Mouse (Mus musculus): ENCODE results near the gene Git2. TPM values are rescaled to one million over a fixed set of nuclear protein-coding genes. Genes with fewer than 3 reads are reported as not detected.
A peak's percentile ranks its signal among the peaks of the same experiment; 100 is the strongest.

Gene Git2
- polyA plus RNA-seq (2014; fragmentation: Nextera tagmentation; extraction: Ambion mirVana), result 45.9 and 51.8 TPM in 2 replicates

DNA sequence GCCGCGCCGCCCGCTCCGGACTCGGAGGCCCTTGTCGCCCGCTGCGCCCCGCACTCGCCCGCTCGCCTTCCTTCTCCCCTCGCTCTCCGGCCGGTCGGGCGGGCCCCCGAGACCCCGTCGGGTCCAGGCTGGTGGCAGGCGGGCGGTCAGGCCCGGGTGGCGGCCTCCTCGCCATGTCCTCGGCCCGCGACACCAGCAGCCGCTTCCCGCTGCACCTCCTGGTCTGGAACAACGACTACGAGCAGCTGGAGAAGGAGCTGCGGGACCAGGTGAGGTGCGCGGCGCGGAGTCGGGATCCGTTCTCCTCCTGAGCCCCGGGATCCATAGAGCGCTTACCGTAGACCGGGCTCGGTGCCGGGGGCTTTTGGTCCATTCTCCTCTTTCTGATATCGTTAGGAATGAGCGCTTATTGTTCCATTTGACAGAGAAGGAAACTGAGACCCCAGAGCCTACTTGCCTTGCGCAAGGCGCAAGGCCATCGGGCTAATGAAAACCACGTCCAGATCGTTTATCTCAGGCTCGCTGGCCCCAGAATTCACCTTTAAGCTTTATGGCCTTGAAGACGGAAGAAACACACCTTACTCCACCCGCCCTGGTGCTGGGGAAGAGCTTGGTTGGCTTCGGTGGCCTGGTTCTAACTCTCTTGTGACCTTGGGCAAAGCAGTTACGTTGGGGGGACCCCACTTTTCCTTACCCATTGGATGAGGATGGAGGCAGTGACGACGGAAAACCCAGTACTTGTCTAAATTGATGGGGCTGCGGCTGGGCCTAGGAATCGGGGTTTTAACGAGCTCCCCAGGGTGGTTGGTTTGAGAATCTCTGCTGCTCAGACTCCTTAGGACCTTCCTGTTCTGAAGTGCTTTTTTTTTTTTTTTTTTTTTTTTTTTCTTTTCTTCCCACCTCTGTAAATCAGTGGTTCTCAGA lies at the start of gene Git2:
Git2 (minus strand) TSS at position 462 of the 924 bp plus-strand sequence.
- H3K4me2 ChIP-seq, result peak within 1 kb of the TSS; percentile 97
- H3K9me3 ChIP-seq (ENCODE audit: low read depth, low read length), result no peaks in the 10 kb centered on the region
- peak within 1 kb of the TSS; percentile 91 for H3K27ac ChIP-seq (ENCODE audit: low read depth)
- peak; percentile 60 for DNase-seq
- WGBS, result under 1% methylated on average over 58 of the region's 63 CpGs
- peak within 1 kb of the TSS; percentile 82 for H3K9ac ChIP-seq
- no peaks in the 10 kb centered on the region; the same call in 1 of the 2 replicates for H3K4me1 ChIP-seq (ENCODE audit: insufficient read depth)
- no peaks in the 10 kb centered on the region for H3K27me3 ChIP-seq (ENCODE audit: insufficient read depth, low read length)
- TF ChIP-seq CTCF (IDR thresholded peaks at IDR 0.05; ENCODE audit: low read depth), result no peak
- no peaks in the 10 kb centered on the region for H3K36me3 ChIP-seq (ENCODE audit: insufficient read depth)
- H3K4me3 ChIP-seq (ENCODE audit: low read depth, low read length), result peak within 1 kb of the TSS; percentile 84
- ATAC-seq (ENCODE audit: insufficient read depth), result no peak

DNA sequence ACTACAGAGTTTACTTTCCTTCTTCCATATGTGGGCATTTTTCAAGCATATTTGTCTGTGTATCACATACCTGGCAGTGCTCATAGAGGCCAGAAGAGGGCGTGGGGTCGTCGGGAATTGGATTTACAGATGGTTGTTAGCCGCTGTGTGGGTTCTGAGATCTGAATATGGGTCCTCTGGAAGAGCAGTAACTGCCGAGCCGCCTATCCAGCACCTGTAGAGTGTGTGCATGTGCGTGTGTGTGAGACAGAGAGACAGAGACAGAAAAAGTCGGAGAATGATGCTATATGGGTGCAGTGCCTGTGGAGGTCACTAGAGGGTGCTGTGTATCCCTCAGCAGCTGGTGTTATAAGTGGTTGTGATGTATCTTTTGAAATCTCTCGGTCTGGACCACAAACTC lies 48.9 kb upstream of the Git2 start:
- Histone ChIP-seq H3K36me3 (ENCODE audit: insufficient read depth) (no peaks in the 10 kb centered on the region), H3K9me3 (ENCODE audit: low read depth, low read length) (peaks cover 4% of the 10 kb centered on the region; the same call in 1 of the 2 replicates), H3K9ac (no peak overlapping the region), H3K27ac (ENCODE audit: low read depth) (no peak overlapping the region), H3K27me3 (ENCODE audit: insufficient read depth, low read length) (no peaks in the 10 kb centered on the region), H3K4me3 (ENCODE audit: low read depth, low read length) (no peak overlapping the region), H3K4me1 (ENCODE audit: insufficient read depth) (peaks cover 3% of the 10 kb centered on the region; the same call in 1 of the 2 replicates), H3K4me2 (peak overlapping the region; percentile 63; the same call in 1 of the 2 replicates)
- WGBS, result 13% methylated on average over 9 of the region's 9 CpGs
- TF ChIP-seq CTCF (IDR thresholded peaks at IDR 0.05; ENCODE audit: low read depth), result peak; percentile 85
- ATAC-seq (ENCODE audit: insufficient read depth) (no peak), DNase-seq (peak; percentile 69)

- H3K27me3 ChIP-seq (ENCODE audit: insufficient read depth, low read length), result no peaks in the 10 kb centered on the region
- peak within 1 kb of the TSS; percentile 67 for H3K4me3 ChIP-seq (ENCODE audit: low read depth, low read length)
- ATAC-seq (ENCODE audit: insufficient read depth) (peak; percentile 87), DNase-seq (peak; percentile 92)
- TF ChIP-seq CTCF (IDR thresholded peaks at IDR 0.05; ENCODE audit: low read depth), result no peak
- H3K36me3 ChIP-seq (ENCODE audit: insufficient read depth), result no peaks in the 10 kb centered on the region
- peaks cover 4% of the 10 kb centered on the region; the same call in 1 of the 2 replicates for H3K9me3 ChIP-seq (ENCODE audit: low read depth, low read length)
- 7% methylated on average over 53 of the region's 53 CpGs for WGBS
- peak within 1 kb of the TSS; percentile 67 for H3K9ac ChIP-seq
- H3K4me2 ChIP-seq, result peak within 1 kb of the TSS; percentile 63
- H3K27ac ChIP-seq (ENCODE audit: low read depth), result peak within 1 kb of the TSS; percentile 67
- peaks cover 3% of the 10 kb centered on the region; the same call in 1 of the 2 replicates for H3K4me1 ChIP-seq (ENCODE audit: insufficient read depth)
These were observed 47.7 kb upstream of the Git2 start, which contains the start of gene 1500011B03Rik for GRCm38 (mm10) chr5:114822796-114823688. TSS of gene 1500011B03Rik (minus strand) at chr5:114823468.

DNA sequence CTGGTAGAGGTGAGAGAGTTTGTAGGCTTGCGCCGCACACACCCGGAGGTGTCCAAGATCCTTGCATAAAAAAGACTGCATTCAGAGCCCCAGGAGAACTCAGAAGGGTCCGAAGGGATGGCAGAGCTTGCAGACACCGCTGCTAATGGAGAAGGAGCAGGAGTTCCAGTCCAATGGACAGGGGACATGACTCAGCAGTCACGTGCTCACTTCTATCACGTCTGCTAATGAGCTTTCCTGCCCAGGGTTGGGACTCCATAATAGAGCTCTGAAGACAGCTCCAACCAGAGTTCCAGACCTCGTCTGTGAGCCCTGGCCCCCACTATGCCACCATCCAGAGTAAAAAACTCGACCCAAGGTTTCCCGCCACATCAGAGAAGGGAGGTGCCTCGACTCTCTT lies 42.8 kb upstream of the Git2 start:
- 78% methylated on average over 11 of the region's 11 CpGs for WGBS
- no peak for DNase-seq

GRCm38 (mm10) chr5:114816599-114816998 lies 41.3 kb upstream of the Git2 start:
- ATAC-seq (ENCODE audit: insufficient read depth) (no peak), DNase-seq (peak; percentile 56)
- no peaks in the 10 kb centered on the region for H3K36me3 ChIP-seq (ENCODE audit: insufficient read depth)
- H3K27ac ChIP-seq (ENCODE audit: low read depth), result no peak overlapping the region
- H3K27me3 ChIP-seq (ENCODE audit: insufficient read depth, low read length), result no peaks in the 10 kb centered on the region
- 47% methylated on average over 6 of the region's 6 CpGs for WGBS
- TF ChIP-seq CTCF (IDR thresholded peaks at IDR 0.05; ENCODE audit: low read depth), result no peak
- peaks cover 3% of the 10 kb centered on the region; the same call in 1 of the 2 replicates for H3K9me3 ChIP-seq (ENCODE audit: low read depth, low read length)
- no peak overlapping the region for H3K9ac ChIP-seq
- no peak overlapping the region for H3K4me2 ChIP-seq
- H3K4me3 ChIP-seq (ENCODE audit: low read depth, low read length), result no peak overlapping the region
- H3K4me1 ChIP-seq (ENCODE audit: insufficient read depth), result no peaks in the 10 kb centered on the region

More for the DNA sequence above, 42.8 kb upstream of the Git2 start:
- no peaks in the 10 kb centered on the region for H3K27me3 ChIP-seq (ENCODE audit: insufficient read depth, low read length)
- H3K27ac ChIP-seq (ENCODE audit: low read depth), result no peak overlapping the region
- H3K4me2 ChIP-seq, result no peak overlapping the region
- no peaks in the 10 kb centered on the region for H3K4me1 ChIP-seq (ENCODE audit: insufficient read depth)
- H3K4me3 ChIP-seq (ENCODE audit: low read depth, low read length), result no peak overlapping the region
- peaks cover 4% of the 10 kb centered on the region; the same call in 1 of the 2 replicates for H3K9me3 ChIP-seq (ENCODE audit: low read depth, low read length)
- ATAC-seq (ENCODE audit: insufficient read depth), result no peak
- no peak for TF ChIP-seq CTCF (IDR thresholded peaks at IDR 0.05; ENCODE audit: low read depth)
- H3K36me3 ChIP-seq (ENCODE audit: insufficient read depth), result no peaks in the 10 kb centered on the region
- no peak overlapping the region for H3K9ac ChIP-seq

- ATAC-seq (ENCODE audit: insufficient read depth) (peak; percentile 95), DNase-seq (peak; percentile 96)
- Histone ChIP-seq H3K4me1 (ENCODE audit: insufficient read depth) (no peaks in the 10 kb centered on the region), H3K9ac (peak overlapping the region; percentile 71), H3K9me3 (ENCODE audit: low read depth, low read length) (no peaks in the 10 kb centered on the region), H3K36me3 (ENCODE audit: insufficient read depth) (peaks cover 5% of the 10 kb centered on the region), H3K4me2 (peak overlapping the region; percentile 63), H3K27me3 (ENCODE audit: insufficient read depth, low read length) (no peaks in the 10 kb centered on the region), H3K27ac (ENCODE audit: low read depth) (peak overlapping the region; percentile 81), H3K4me3 (ENCODE audit: low read depth, low read length) (peak overlapping the region; percentile 88)
- no peak for TF ChIP-seq CTCF (IDR thresholded peaks at IDR 0.05; ENCODE audit: low read depth)
- WGBS, result under 1% methylated on average over 50 of the region's 50 CpGs
These were observed 38.3 kb upstream of the Git2 start for GRCm38 (mm10) chr5:114813525-114814181.

All from lung, embryonic 14.5 days (tissue).